ENCODE assay signal across 19 mouse cellular contexts in genomic region chr3:69356078-69356665, GRCm38 (mm10). TPM values are rescaled to one million over a fixed set of nuclear protein-coding genes. Genes with fewer than 3 reads are reported as not detected.
DNase-seq lines count a peak whose midpoint lies in the region; ATAC-seq and TF ChIP-seq lines count a peak whose summit lies in the region.
"Had no signal": no experiment of that assay in that cellular context is flagged by ENCODE, and none has a peak within 500 bp of the region (broad histone marks: within the 10 kb centered on the region; RNA-seq: fewer than 3 reads in every experiment).

No protein-coding gene starts in this region.

- H3K4me3 ChIP-seq in kidney, embryonic 14.5 days (ENCODE audit: low read length) = no peak overlapping the region
- H3K4me3 ChIP-seq in olfactory bulb, adult 2 months (ENCODE audit: insufficient read depth, low read depth, low read length) = no peak overlapping the region
- H3K4me3 ChIP-seq: forebrain, embryonic 12.5 days; heart, embryonic 15.5 days; hindbrain, embryonic 13.5 days; megakaryocyte, embryonic 14.5 days; neural tube, embryonic 12.5 days had no signal

- WGBS in kidney, embryonic 14.5 days = 56% methylated on average over 7 of the region's 7 CpGs
- 70% methylated on average over 7 of the region's 7 CpGs for WGBS in olfactory bulb, adult 2 months

- DNase-seq in kidney, postnatal 10 days = no peak
- peak; percentile 20 for DNase-seq in retina, postnatal 1 day
- DNase-seq in retina, embryonic 14.5 days (ENCODE audit: low spot score) = no peak
- peak; percentile 15 for DNase-seq in fibroblast of lung, adult 2 months (ENCODE audit: low read depth)
- DNase-seq in lung, adult 18-20 months = no peak
- no peak for DNase-seq in cerebellum, adult 18-20 months
- DNase-seq: adrenal gland, adult 2 months; cerebellum, postnatal 10 days; gastrocnemius, postnatal 25 days; kidney, adult 9 months; layer of hippocampus, postnatal 36 days; liver had no signal

- no peaks in the 10 kb centered on the region for H3K36me3 ChIP-seq in kidney, embryonic 14.5 days (ENCODE audit: control insufficient read depth, insufficient read depth, low read length)
- H3K36me3 ChIP-seq: forebrain, embryonic 12.5 days; heart, embryonic 15.5 days; hindbrain, embryonic 13.5 days; neural tube, embryonic 12.5 days had no signal

- H3K27me3 ChIP-seq in kidney, embryonic 14.5 days (ENCODE audit: control insufficient read depth, insufficient read depth, low read length) = no peaks in the 10 kb centered on the region
- H3K27me3 ChIP-seq: forebrain, embryonic 12.5 days; heart, embryonic 15.5 days; hindbrain, embryonic 13.5 days; megakaryocyte, embryonic 14.5 days; neural tube, embryonic 12.5 days had no signal

- no peaks in the 10 kb centered on the region for H3K4me1 ChIP-seq in kidney, embryonic 14.5 days (ENCODE audit: control insufficient read depth, insufficient read depth, low read length)
- peaks cover 11% of the 10 kb centered on the region for H3K4me1 ChIP-seq in olfactory bulb, adult 2 months (ENCODE audit: control insufficient read depth, insufficient read depth, low read length)
- H3K4me1 ChIP-seq: hindbrain, embryonic 13.5 days; megakaryocyte, embryonic 14.5 days had no signal

- no peak for TF ChIP-seq CTCF in olfactory bulb, adult 2 months (IDR thresholded peaks at IDR 0.05; ENCODE audit: insufficient read depth, low read depth, low read length)

- no peak for TF ChIP-seq POLR2A in olfactory bulb, adult 2 months (IDR thresholded peaks at IDR 0.05; ENCODE audit: insufficient read depth, low read depth, low read length)

- ATAC-seq in kidney, embryonic 14.5 days (ENCODE audit: low FRiP score, low TSS enrichment) = peak; percentile 49; the same call in 1 of the 2 replicates

- no peaks in the 10 kb centered on the region for H3K9me3 ChIP-seq in kidney, embryonic 14.5 days (ENCODE audit: control insufficient read depth, low read length)
- H3K9me3 ChIP-seq: forebrain, embryonic 12.5 days; heart, embryonic 15.5 days; hindbrain, embryonic 13.5 days; megakaryocyte, embryonic 14.5 days; neural tube, embryonic 12.5 days had no signal

- no peak overlapping the region for H3K9ac ChIP-seq in kidney, embryonic 14.5 days (ENCODE audit: low read depth, low read length)
- H3K9ac ChIP-seq: forebrain, embryonic 12.5 days; heart, embryonic 15.5 days; hindbrain, embryonic 13.5 days; neural tube, embryonic 12.5 days had no signal

- no peak overlapping the region for H3K4me2 ChIP-seq in kidney, embryonic 14.5 days (replicated peaks; ENCODE audit: low read depth, low read length)
- H3K4me2 ChIP-seq: forebrain, embryonic 12.5 days; heart, embryonic 15.5 days; hindbrain, embryonic 13.5 days; neural tube, embryonic 12.5 days had no signal

- H3K27ac ChIP-seq in kidney, embryonic 14.5 days (ENCODE audit: low read depth, low read length) = no peak overlapping the region
- 0 out of 2 replicates have a peak overlapping the region, but pooled peaks have one; percentile 13 for H3K27ac ChIP-seq in olfactory bulb, adult 2 months (ENCODE audit: insufficient read depth, low read depth, low read length)
- H3K27ac ChIP-seq: forebrain, embryonic 12.5 days; heart, embryonic 15.5 days; hindbrain, embryonic 13.5 days; neural tube, embryonic 12.5 days had no signal

RNA-seq across cellular contexts. Expression of gene Ppm1l, which starts 39.5 kb away (rescaled TPM):
- polyA plus RNA-seq in kidney, embryonic 14.5 days (2014; fragmentation: Nextera tagmentation; extraction: Ambion mirVana) = 4.8 and 6.7 TPM in 2 replicates
- not detected in 2 replicates for polyA plus RNA-seq in olfactory bulb, adult 2 months (2012; ENCODE audit: insufficient read depth, insufficient read length, low replicate concordance, missing spikeins)

Comparison
In these comparisons a context has a peak if more than half of its experiments do, and no peak if none do; other contexts are left out.
1. DNase-seq: peak in retina, postnatal 1 day (single experiment) and fibroblast of lung, adult 2 months (single experiment); none in kidney, postnatal 10 days (single experiment), retina, embryonic 14.5 days (single experiment), lung, adult 18-20 months (0 of 2) and cerebellum, adult 18-20 months (0 of 2).